Mouse (Mus musculus): Measurements from ENCODE around the gene Hat1.

GRCm38 (mm10) chr2:71474345-71474744 lies 85.6 kb downstream of the Hat1 start:
- no peak for TF ChIP-seq CTCF (IDR thresholded peaks at IDR 0.05; ENCODE audit: low read depth)
- no peak for TF ChIP-seq EP300 (optimal IDR thresholded peaks at IDR 0.05)
